Mouse (Mus musculus) MEL (cell line): ENCODE measurements around the gene Cnn3. TPM values are rescaled to one million over a fixed set of nuclear protein-coding genes. Genes with fewer than 3 reads are reported as not detected.

Experiments used
- DNase-seq: peaks from one replicate; pipeline ENCODE4 v3.0.0; 2011; ENCODE audit warnings: low read depth, low spot score
- H3K27ac ChIP-seq: 2 replicates; pipeline ENCODE4 v1.5.1; 2012; ENCODE audit warnings: low read depth, mild to moderate bottlenecking, control low read depth, low read length, moderate library complexity; ENCODE audit not compliant: control insufficient read depth
- H3K27me3 ChIP-seq, 2 experiments: fragments of 150-350 bp in 1 of 2; sonication (generic) in 1 of 2; 2 replicates each; pipeline ENCODE4 v1.6.1; 2012; ENCODE audit warnings: low read length in 2 of 2, mild to moderate bottlenecking in 2 of 2, improper control_type of control experiment in 1 of 2, moderate library complexity in 1 of 2; ENCODE audit not compliant: insufficient read depth in 2 of 2, control insufficient read depth in 1 of 2
- H3K36me3 ChIP-seq, 2 experiments: 2 replicates each; pipeline ENCODE4 v1.6.1; 2012 to 2014; ENCODE audit warnings: low read length in 2 of 2, improper control_type of control experiment in 1 of 2, inconsistent platforms in 1 of 2, mild to moderate bottlenecking in 1 of 2; ENCODE audit not compliant: insufficient read depth in 2 of 2, control insufficient read depth in 1 of 2
- H3K4me1 ChIP-seq, 2 experiments: fragments of 150-350 bp in 1 of 2; sonication (generic) in 1 of 2; 2 replicates each; pipeline ENCODE4 v1.6.1; 2012; ENCODE audit warnings: low read length in 2 of 2, improper control_type of control experiment in 1 of 2, mild to moderate bottlenecking in 1 of 2; ENCODE audit not compliant: insufficient read depth in 2 of 2, control insufficient read depth in 1 of 2
- H3K4me3 ChIP-seq, 2 experiments: fragments of 150-350 bp in 1 of 2; sonication (generic) in 1 of 2; 2 replicates each; pipeline ENCODE4 v1.5.1; 2012; ENCODE audit warnings: low read depth in 2 of 2, low read length in 2 of 2, mild to moderate bottlenecking in 2 of 2, moderate library complexity in 2 of 2, control low read depth in 1 of 2, improper control_type of control experiment in 1 of 2; ENCODE audit not compliant: control insufficient read depth in 1 of 2, insufficient read depth in 1 of 2
- H3K79me2 ChIP-seq: 2 replicates; pipeline ENCODE4 v1.6.1; 2012; ENCODE audit warnings: mild to moderate bottlenecking, low read length, moderate library complexity; ENCODE audit not compliant: control insufficient read depth, poor library complexity, insufficient read depth
- H3K9ac ChIP-seq: 2 replicates; pipeline ENCODE4 v1.6.1; 2012; ENCODE audit warnings: low read depth, mild to moderate bottlenecking, control low read depth, low read length, moderate library complexity; ENCODE audit not compliant: control insufficient read depth, poor library complexity, severe bottlenecking
- H3K9me3 ChIP-seq: fragments of 150-350 bp; sonication (generic); replicated peaks from 2 replicates; pipeline ENCODE4 v1.6.1; 2012; ENCODE audit warnings: mild to moderate bottlenecking, low read length, improper control_type of control experiment, moderate library complexity; ENCODE audit not compliant: insufficient read depth
- CTCF ChIP-seq, 3 experiments: IDR thresholded peaks in 2 of 3; conservative IDR thresholded peaks in 1 of 3; 2 replicates each; pipeline ENCODE4 v1.5.1; 2011 to 2012; ENCODE audit warnings: low read length in 3 of 3, low read depth in 2 of 3, mild to moderate bottlenecking in 2 of 3, improper control_type of control experiment in 1 of 3, inconsistent platforms in 1 of 3, mixed read lengths in 1 of 3, moderate library complexity in 1 of 3; ENCODE audit not compliant: control insufficient read depth in 1 of 3, insufficient read depth in 1 of 3, poor library complexity in 1 of 3, severe bottlenecking in 1 of 3
- EP300 ChIP-seq, 2 experiments: IDR thresholded peaks; 2 replicates each; pipeline ENCODE4 v1.6.1; 2011; ENCODE audit warnings: improper control_type of control experiment in 2 of 2, low read length in 2 of 2, low read depth in 1 of 2, mild to moderate bottlenecking in 1 of 2
- ETS1 ChIP-seq: IDR thresholded peaks from 2 replicates; pipeline ENCODE4 v1.6.1; 2012; ENCODE audit warnings: low read depth, mild to moderate bottlenecking, inconsistent platforms, low read length, improper control_type of control experiment, moderate library complexity
- KAT2A ChIP-seq: conservative IDR thresholded peaks from 2 replicates; pipeline ENCODE4 v1.6.1; 2012; ENCODE audit warnings: low read depth, low read length, improper control_type of control experiment, inconsistent platforms
- MAX ChIP-seq: IDR thresholded peaks from 2 replicates; pipeline ENCODE4 v1.6.1; 2011; ENCODE audit warnings: low read length, improper control_type of control experiment
- MYB ChIP-seq: IDR thresholded peaks from 2 replicates; pipeline ENCODE4 v1.6.1; 2011; ENCODE audit warnings: mild to moderate bottlenecking, low read depth, low read length, improper control_type of control experiment
- MYC ChIP-seq: IDR thresholded peaks from 2 replicates; pipeline ENCODE4 v1.6.1; 2011; ENCODE audit warnings: low read depth, mild to moderate bottlenecking, low read length, improper control_type of control experiment, moderate library complexity
- NELFE ChIP-seq: IDR thresholded peaks from 2 replicates; pipeline ENCODE4 v1.6.1; 2011; ENCODE audit warnings: low read depth, low read length, improper control_type of control experiment
- NRF1 ChIP-seq: IDR thresholded peaks from 2 replicates; pipeline ENCODE4 v1.6.1; 2014; ENCODE audit warnings: low read depth, mild to moderate bottlenecking, inconsistent platforms, low read length, improper control_type of control experiment, moderate library complexity; ENCODE audit not compliant: poor library complexity, insufficient read depth, severe bottlenecking
- POLR2A ChIP-seq, 2 experiments: IDR thresholded peaks; 2 replicates each; pipeline ENCODE4 v1.6.1; 2011 to 2012; ENCODE audit warnings: low read length in 2 of 2, mild to moderate bottlenecking in 2 of 2, control low read depth in 1 of 2, improper control_type of control experiment in 1 of 2, low read depth in 1 of 2, moderate library complexity in 1 of 2; ENCODE audit not compliant: control insufficient read depth in 1 of 2, insufficient read depth in 1 of 2, poor library complexity in 1 of 2
- POLR2AphosphoS5 ChIP-seq: IDR thresholded peaks from 2 replicates; pipeline ENCODE4 v1.6.1; 2012; ENCODE audit warnings: low read depth, borderline replicate concordance, mild to moderate bottlenecking, inconsistent platforms, low read length, moderate library complexity, mixed read lengths
- RAD21 ChIP-seq: IDR thresholded peaks from 2 replicates; pipeline ENCODE4 v1.6.1; 2011; ENCODE audit warnings: mild to moderate bottlenecking, low read depth, low read length, improper control_type of control experiment
- SMC3 ChIP-seq: IDR thresholded peaks from 2 replicates; pipeline ENCODE4 v1.6.1; 2011; ENCODE audit warnings: low read depth, low read length, improper control_type of control experiment
- TBP ChIP-seq: IDR thresholded peaks from 2 replicates; pipeline ENCODE4 v1.8.0; 2011; ENCODE audit warnings: low read depth, low read length, improper control_type of control experiment
- TCF12 ChIP-seq: IDR thresholded peaks from 2 replicates; pipeline ENCODE4 v1.6.1; 2014; ENCODE audit warnings: low read depth, mild to moderate bottlenecking, inconsistent platforms, low read length, improper control_type of control experiment, moderate library complexity
- UBTF ChIP-seq: IDR thresholded peaks from 2 replicates; pipeline ENCODE4 v1.6.1; 2012; ENCODE audit warnings: low read depth, mild to moderate bottlenecking, inconsistent platforms, low read length, improper control_type of control experiment, moderate library complexity, borderline replicate concordance; ENCODE audit not compliant: insufficient read depth
- USF1 ChIP-seq: IDR thresholded peaks from 2 replicates; pipeline ENCODE4 v1.6.1; 2014; ENCODE audit warnings: low read depth, mild to moderate bottlenecking, inconsistent platforms, low read length, improper control_type of control experiment, moderate library complexity
- USF2 ChIP-seq, 2 experiments: IDR thresholded peaks; 2 replicates each; pipeline ENCODE4 v1.6.1; 2011 to 2012; ENCODE audit warnings: improper control_type of control experiment in 2 of 2, low read length in 2 of 2, borderline replicate concordance in 1 of 2, inconsistent platforms in 1 of 2, low read depth in 1 of 2, mild to moderate bottlenecking in 1 of 2; ENCODE audit not compliant: insufficient read depth in 1 of 2
- ZC3H11A ChIP-seq: IDR thresholded peaks from 2 replicates; pipeline ENCODE4 v1.6.1; 2012; ENCODE audit warnings: low read depth, mild to moderate bottlenecking, inconsistent platforms, low read length, improper control_type of control experiment
- ZMIZ1 ChIP-seq: IDR thresholded peaks from 2 replicates; pipeline ENCODE4 v1.6.1; 2012; ENCODE audit warnings: low read depth, mild to moderate bottlenecking, inconsistent platforms, low read length, improper control_type of control experiment, moderate library complexity
- ZNF384 ChIP-seq: IDR thresholded peaks from 2 replicates; pipeline ENCODE4 v1.6.1; 2012; ENCODE audit warnings: low read depth, mild to moderate bottlenecking, inconsistent platforms, low read length, improper control_type of control experiment
- polyA plus RNA-seq, 2 experiments: library from polyadenylated mRNA; stranded (reverse) in 1 of 2; unstranded in 1 of 2; fragments of >175 nt in 1 of 2; fragments of >200 nt in 1 of 2; gene quantifications; 2 replicates each; pipeline versions ENCODE4 v1.2.1 to v1.2.4; 2012; ENCODE audit warnings: low replicate concordance in 2 of 2, low read depth in 1 of 2; ENCODE audit not compliant: insufficient read length in 2 of 2, insufficient read depth in 1 of 2, missing spikeins in 1 of 2
- total RNA-seq: library from RNA; depleted of rRNA; stranded (reverse); fragments of 300-350 nt; gene quantifications from 2 replicates; pipeline ENCODE4 v1.2.3, GENCODE M21; 2012

Cnn3 gene
- total and polyA plus RNA-seq, 3 experiments, result not detected

GRCm38 (mm10) chr3:121446454-121446853, 20.2 kb downstream of the Cnn3 start:
- H3K4me1 ChIP-seq, result 0 out of 4 replicates have a peak, but pooled peaks cover 0 to 9% of the 10 kb centered on the region in 2 experiments
- H3K9ac ChIP-seq, result peak overlapping the region; percentile 29; the same call in 1 of the 2 replicates
- peak; percentile 55 for DNase-seq
- peak overlapping the region; percentile 47 for H3K27ac ChIP-seq
- H3K9me3 ChIP-seq, result no peaks in the 10 kb centered on the region
- H3K79me2 ChIP-seq, result no peaks in the 10 kb centered on the region
- H3K27me3 ChIP-seq, result no peaks in the 10 kb centered on the region
- H3K4me3 ChIP-seq, result no peak overlapping the region
- TF ChIP-seq ZNF384 (no peak), MAX (no peak)
- H3K36me3 ChIP-seq, result peaks cover 0 to 2% of the 10 kb centered on the region in 2 experiments; a peak in 1 of 4 replicates

- Histone ChIP-seq H3K9me3 (no peaks in the 10 kb centered on the region), H3K27me3 (no peaks in the 10 kb centered on the region), H3K27ac (no peak overlapping the region), H3K79me2 (no peaks in the 10 kb centered on the region), H3K4me1 (0 out of 4 replicates have a peak, but pooled peaks cover 0 to 9% of the 10 kb centered on the region in 2 experiments), H3K36me3 (peaks cover 0 to 2% of the 10 kb centered on the region in 2 experiments; a peak in 1 of 4 replicates), H3K9ac (no peak overlapping the region), H3K4me3 (no peak overlapping the region)
- no peak for TF ChIP-seq MYC
- no peak for TF ChIP-seq ZMIZ1
- TF ChIP-seq SMC3, result no peak
- no peak for TF ChIP-seq MYB
- no peak for TF ChIP-seq RAD21
- TF ChIP-seq NELFE, result no peak
- TF ChIP-seq KAT2A, result no peak
- no peak for TF ChIP-seq UBTF
- no peak for TF ChIP-seq POLR2AphosphoS5
- TF ChIP-seq MAX, result no peak
- TF ChIP-seq USF2 (IDR thresholded peaks at IDR 0.05; ENCODE audit: borderline replicate concordance in 1 of 2, insufficient read depth in 1 of 2, low read depth in 1 of 2, low read length in 2 of 2), result no peak
- TF ChIP-seq POLR2A (IDR thresholded peaks at IDR 0.05; ENCODE audit: control insufficient read depth in 1 of 2, insufficient read depth in 1 of 2, low read depth in 1 of 2, low read length in 2 of 2, poor library complexity in 1 of 2), result no peak
- TF ChIP-seq CTCF (IDR thresholded peaks at IDR 0.05 in 2 of 3, conservative IDR thresholded peaks at IDR 0.05 in 1 of 3; ENCODE audit: control insufficient read depth in 1 of 3, insufficient read depth in 1 of 3, low read depth in 2 of 3, low read length in 3 of 3, poor library complexity in 1 of 3, severe bottlenecking in 1 of 3), result no peak
- no peak for TF ChIP-seq NRF1
- no peak for TF ChIP-seq ZC3H11A
- TF ChIP-seq TBP, result no peak
- TF ChIP-seq EP300 (IDR thresholded peaks at IDR 0.05; ENCODE audit: low read depth in 1 of 2, low read length in 2 of 2), result no peak
- TF ChIP-seq ETS1, result no peak
- no peak for TF ChIP-seq USF1
- no peak for TF ChIP-seq TCF12
- DNase-seq, result no peak
Measured at GRCm38 (mm10) chr3:121448029-121448468, 21.8 kb downstream of the Cnn3 start.
